Mouse (Mus musculus): ENCODE results near the gene Trub1.

DNA sequence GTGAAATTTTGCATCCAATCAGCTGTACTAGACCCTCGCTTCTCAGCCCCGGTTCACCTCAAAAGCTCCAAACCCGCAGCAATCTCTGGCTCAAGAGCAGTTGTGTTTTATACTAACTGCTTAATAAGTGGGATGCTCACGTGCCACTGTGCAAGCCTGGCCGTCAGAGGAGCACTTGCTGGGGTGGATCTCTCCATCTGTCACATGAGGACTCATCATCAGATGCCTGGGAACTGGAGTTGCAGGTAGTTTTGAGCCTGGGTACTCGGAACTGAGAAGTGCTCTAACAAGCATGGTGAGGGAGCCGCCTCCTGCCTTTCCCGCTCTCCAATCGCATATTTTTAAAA, 48.2 kb upstream of the Trub1 start:
- TF ChIP-seq CTCF (IDR thresholded peaks at IDR 0.05; ENCODE audit: control insufficient read depth, insufficient read depth, insufficient replicate concordance, low read depth, low read length) (no peak), POLR2A (IDR thresholded peaks at IDR 0.05; ENCODE audit: control insufficient read depth, low read depth, low read length) (no peak)

All from testis, adult 2 months (tissue).